Mouse (Mus musculus): ENCODE results near the gene Wnt7a. TPM values are rescaled to one million over a fixed set of nuclear protein-coding genes. Genes with fewer than 3 reads are reported as not detected.

Gene Wnt7a
- polyA plus RNA-seq (2012; rRNA removed) = 9.7 and 10.8 TPM in 2 replicates

- under 1% methylated on average over 50 of the region's 51 CpGs for WGBS
- peak; percentile 37 for DNase-seq
- Histone ChIP-seq H3K4me1 (ENCODE audit: control insufficient read depth, insufficient read depth, low read length) (no peaks in the 10 kb centered on the region), H3K4me3 (replicated peaks; ENCODE audit: extremely low read depth, low read depth, low read length) (peak within 1 kb of the TSS; percentile 25)
- TF ChIP-seq POLR2A (IDR thresholded peaks at IDR 0.05; ENCODE audit: borderline replicate concordance, extremely low read depth, low read depth, low read length) = no peak
- no peak for TF ChIP-seq CTCF (IDR thresholded peaks at IDR 0.05; ENCODE audit: insufficient read depth, low read length)
These were observed at the start of gene Wnt7a for GRCm38 (mm10) chr6:91410961-91411368. TSS of gene Wnt7a (minus strand) at chr6:91411363.

- 85% methylated on average over 1 of the region's 1 CpGs for WGBS
These were observed 48.3 kb upstream of the Wnt7a start for GRCm38 (mm10) chr6:91459471-91459870.

GRCm38 (mm10) chr6:91454546-91454945 lies 43.4 kb upstream of the Wnt7a start:
- TF ChIP-seq POLR2A (IDR thresholded peaks at IDR 0.05; ENCODE audit: borderline replicate concordance, extremely low read depth, low read depth, low read length) (no peak), CTCF (IDR thresholded peaks at IDR 0.05; ENCODE audit: insufficient read depth, low read length) (no peak)
- Histone ChIP-seq H3K4me3 (replicated peaks; ENCODE audit: extremely low read depth, low read depth, low read length) (no peak overlapping the region), H3K4me1 (ENCODE audit: control insufficient read depth, insufficient read depth, low read length) (no peaks in the 10 kb centered on the region)
- DNase-seq = no peak
- 29% methylated on average over 5 of the region's 5 CpGs for WGBS

More at GRCm38 (mm10) chr6:91459471-91459870, 48.3 kb upstream of the Wnt7a start:
- Histone ChIP-seq H3K4me1 (ENCODE audit: control insufficient read depth, insufficient read depth, low read length) (no peaks in the 10 kb centered on the region), H3K4me3 (replicated peaks; ENCODE audit: extremely low read depth, low read depth, low read length) (no peak overlapping the region)
- TF ChIP-seq POLR2A (IDR thresholded peaks at IDR 0.05; ENCODE audit: borderline replicate concordance, extremely low read depth, low read depth, low read length) = no peak
- TF ChIP-seq CTCF (IDR thresholded peaks at IDR 0.05; ENCODE audit: insufficient read depth, low read length) = no peak
- DNase-seq = no peak

- TF ChIP-seq POLR2A (IDR thresholded peaks at IDR 0.05; ENCODE audit: borderline replicate concordance, extremely low read depth, low read depth, low read length) = no peak
- TF ChIP-seq CTCF (IDR thresholded peaks at IDR 0.05; ENCODE audit: insufficient read depth, low read length) = no peak
- WGBS = 65% methylated on average over 1 of the region's 1 CpGs
- Histone ChIP-seq H3K4me1 (ENCODE audit: control insufficient read depth, insufficient read depth, low read length) (no peaks in the 10 kb centered on the region), H3K4me3 (replicated peaks; ENCODE audit: extremely low read depth, low read depth, low read length) (no peak overlapping the region)
- no peak for DNase-seq
These were observed 40.9 kb upstream of the Wnt7a start for GRCm38 (mm10) chr6:91452056-91452455.

- no peak for TF ChIP-seq POLR2A (IDR thresholded peaks at IDR 0.05; ENCODE audit: borderline replicate concordance, extremely low read depth, low read depth, low read length)
- TF ChIP-seq CTCF (IDR thresholded peaks at IDR 0.05; ENCODE audit: insufficient read depth, low read length) = no peak
- Histone ChIP-seq H3K4me3 (replicated peaks; ENCODE audit: extremely low read depth, low read depth, low read length) (no peak overlapping the region), H3K4me1 (ENCODE audit: control insufficient read depth, insufficient read depth, low read length) (no peaks in the 10 kb centered on the region)
- DNase-seq = no peak
- 42% methylated on average over 3 of the region's 3 CpGs for WGBS
These were observed 38.5 kb upstream of the Wnt7a start for GRCm38 (mm10) chr6:91449472-91450225.

GRCm38 (mm10) chr6:91445316-91445715 lies 34.2 kb upstream of the Wnt7a start:
- H3K4me1 ChIP-seq (ENCODE audit: control insufficient read depth, insufficient read depth, low read length) = peaks cover 3% of the 10 kb centered on the region; the same call in 1 of the 2 replicates
- WGBS = 73% methylated on average over 3 of the region's 3 CpGs
- DNase-seq = no peak
- TF ChIP-seq CTCF (IDR thresholded peaks at IDR 0.05; ENCODE audit: insufficient read depth, low read length) (no peak), POLR2A (IDR thresholded peaks at IDR 0.05; ENCODE audit: borderline replicate concordance, extremely low read depth, low read depth, low read length) (no peak)
- no peak overlapping the region for H3K4me3 ChIP-seq (replicated peaks; ENCODE audit: extremely low read depth, low read depth, low read length)

GRCm38 (mm10) chr6:91441145-91441662 lies 30.0 kb upstream of the Wnt7a start:
- DNase-seq = no peak
- WGBS = under 1% methylated on average over 19 of the region's 19 CpGs
- TF ChIP-seq POLR2A (IDR thresholded peaks at IDR 0.05; ENCODE audit: borderline replicate concordance, extremely low read depth, low read depth, low read length) (no peak), CTCF (IDR thresholded peaks at IDR 0.05; ENCODE audit: insufficient read depth, low read length) (no peak)
- Histone ChIP-seq H3K4me1 (ENCODE audit: control insufficient read depth, insufficient read depth, low read length) (peaks cover 3% of the 10 kb centered on the region; the same call in 1 of the 2 replicates), H3K4me3 (replicated peaks; ENCODE audit: extremely low read depth, low read depth, low read length) (peak overlapping the region; percentile 64)

GRCm38 (mm10) chr6:91440474-91441144 lies 29.4 kb upstream of the Wnt7a start:
- TF ChIP-seq CTCF (IDR thresholded peaks at IDR 0.05; ENCODE audit: insufficient read depth, low read length) (no peak), POLR2A (IDR thresholded peaks at IDR 0.05; ENCODE audit: borderline replicate concordance, extremely low read depth, low read depth, low read length) (peak; percentile 98; the same call in 1 of the 2 replicates)
- peak; percentile 95 for DNase-seq
- Histone ChIP-seq H3K4me3 (replicated peaks; ENCODE audit: extremely low read depth, low read depth, low read length) (peak overlapping the region; percentile 64), H3K4me1 (ENCODE audit: control insufficient read depth, insufficient read depth, low read length) (peaks cover 3% of the 10 kb centered on the region; the same call in 1 of the 2 replicates)
- 3% methylated on average over 30 of the region's 30 CpGs for WGBS

- no peak for DNase-seq
- no peaks in the 10 kb centered on the region for H3K4me1 ChIP-seq (ENCODE audit: control insufficient read depth, insufficient read depth, low read length)
- 37% methylated on average over 4 of the region's 4 CpGs for WGBS
These were observed 13.0 kb upstream of the Wnt7a start for GRCm38 (mm10) chr6:91424151-91424550.

More at GRCm38 (mm10) chr6:91424151-91424550, 13.0 kb upstream of the Wnt7a start:
- no peak overlapping the region for H3K4me3 ChIP-seq (replicated peaks; ENCODE audit: extremely low read depth, low read depth, low read length)
- TF ChIP-seq CTCF (IDR thresholded peaks at IDR 0.05; ENCODE audit: insufficient read depth, low read length) = no peak
- TF ChIP-seq POLR2A (IDR thresholded peaks at IDR 0.05; ENCODE audit: borderline replicate concordance, extremely low read depth, low read depth, low read length) = no peak
